Mouse (Mus musculus): ENCODE data around the gene Hoxa10.

DNA sequence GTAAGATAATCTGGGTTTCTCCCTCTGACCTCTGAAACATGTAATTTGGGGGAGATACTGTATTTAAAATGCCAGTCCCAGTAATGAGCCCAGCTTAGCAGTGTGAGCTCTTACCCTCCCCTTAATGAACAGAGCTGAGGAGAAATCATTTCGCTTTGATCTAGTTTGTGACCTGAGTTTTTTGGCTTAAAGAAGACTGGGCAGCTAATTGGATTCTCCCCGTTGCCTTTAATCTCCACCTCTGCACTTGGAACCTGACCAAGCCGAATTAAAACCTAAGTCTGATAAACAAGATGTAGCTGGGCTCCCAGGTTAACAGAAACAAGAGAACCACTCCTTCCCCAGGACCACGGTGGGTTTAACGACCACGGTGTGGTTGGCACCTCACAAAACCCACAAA lies 35.7 kb upstream of the Hoxa10 start:
- TF ChIP-seq CTCF (IDR thresholded peaks at IDR 0.05) (no peak), EP300 (IDR thresholded peaks at IDR 0.05) (no peak)
